Mouse (Mus musculus) E14TG2a.4 (cell line): ENCODE data around the gene Rtn3.
A peak's percentile ranks its signal among the peaks of the same experiment; 100 is the strongest.
"Not testable (repeated sequence)": the region's sequence is repeated elsewhere in the genome, so short reads cannot be mapped to it uniquely, and the experiment has no call there.

ENCODE experiments used
- CTCF ChIP-seq: conservative IDR thresholded peaks from 2 replicates; pipeline ENCODE4 v1.5.1; 2014; ENCODE audit warnings: low read length
- POU5F1 ChIP-seq: IDR thresholded peaks from 2 replicates; pipeline ENCODE4 v1.6.1; 2014; ENCODE audit warnings: low read length, borderline replicate concordance

- TF ChIP-seq CTCF = peak; percentile 74
- TF ChIP-seq POU5F1 = not testable (repeated sequence)
Measured at GRCm38 (mm10) chr19:7396867-7397826, 85.9 kb downstream of the Rtn3 start.
